Mouse (Mus musculus) bone marrow, adult 2 months (tissue): ENCODE results near the gene Pced1a. TPM values are rescaled to one million over a fixed set of nuclear protein-coding genes. Genes with fewer than 3 reads are reported as not detected.

Experiments used
- H3K27ac ChIP-seq: fragments of 200-500 bp; 2 replicates; pipeline ENCODE4 v1.5.1; 2012; ENCODE audit warnings: low read depth, mild to moderate bottlenecking, control low read depth, inconsistent platforms, low read length; ENCODE audit not compliant: control insufficient read depth, poor library complexity, insufficient read depth
- H3K4me1 ChIP-seq: fragments of 200-500 bp; 2 replicates; pipeline ENCODE4 v1.6.1; 2011; ENCODE audit warnings: low read length; ENCODE audit not compliant: control insufficient read depth, insufficient read depth
- H3K4me3 ChIP-seq: fragments of 200-500 bp; replicated peaks from 2 replicates; pipeline ENCODE3; 2011; ENCODE audit warnings: mild to moderate bottlenecking, low read depth, low read length, control low read depth; ENCODE audit not compliant: control insufficient read depth
- CTCF ChIP-seq: fragments of 200-500 bp; IDR thresholded peaks from 2 replicates; pipeline ENCODE4 v1.5.1; 2011; ENCODE audit warnings: low read length, control low read depth; ENCODE audit not compliant: control insufficient read depth, insufficient read depth
- POLR2A ChIP-seq: fragments of 200-500 bp; IDR thresholded peaks from 2 replicates; pipeline ENCODE4 v1.6.1; 2011; ENCODE audit warnings: low read depth, mild to moderate bottlenecking, control low read depth, low read length, borderline replicate concordance; ENCODE audit not compliant: control insufficient read depth
- WGBS: fragments of 180-500 bp; shearing (Covaris S2); methylation state at CpG from one replicate; pipeline ENCODE4 v1.1.7; 2018; 5-methylcytosine and 5-hydroxymethylcytosine counted together
- polyA plus RNA-seq: library from polyadenylated mRNA; stranded (reverse); fragments of >200 nt; gene quantifications from 2 replicates; pipeline ENCODE4 v1.2.4, GENCODE M21; 2011; ENCODE audit warnings: low replicate concordance; ENCODE audit not compliant: missing spikeins, insufficient read depth, insufficient read length

Pced1a gene
- 6.1 and 8.5 TPM in 2 replicates for polyA plus RNA-seq

DNA sequence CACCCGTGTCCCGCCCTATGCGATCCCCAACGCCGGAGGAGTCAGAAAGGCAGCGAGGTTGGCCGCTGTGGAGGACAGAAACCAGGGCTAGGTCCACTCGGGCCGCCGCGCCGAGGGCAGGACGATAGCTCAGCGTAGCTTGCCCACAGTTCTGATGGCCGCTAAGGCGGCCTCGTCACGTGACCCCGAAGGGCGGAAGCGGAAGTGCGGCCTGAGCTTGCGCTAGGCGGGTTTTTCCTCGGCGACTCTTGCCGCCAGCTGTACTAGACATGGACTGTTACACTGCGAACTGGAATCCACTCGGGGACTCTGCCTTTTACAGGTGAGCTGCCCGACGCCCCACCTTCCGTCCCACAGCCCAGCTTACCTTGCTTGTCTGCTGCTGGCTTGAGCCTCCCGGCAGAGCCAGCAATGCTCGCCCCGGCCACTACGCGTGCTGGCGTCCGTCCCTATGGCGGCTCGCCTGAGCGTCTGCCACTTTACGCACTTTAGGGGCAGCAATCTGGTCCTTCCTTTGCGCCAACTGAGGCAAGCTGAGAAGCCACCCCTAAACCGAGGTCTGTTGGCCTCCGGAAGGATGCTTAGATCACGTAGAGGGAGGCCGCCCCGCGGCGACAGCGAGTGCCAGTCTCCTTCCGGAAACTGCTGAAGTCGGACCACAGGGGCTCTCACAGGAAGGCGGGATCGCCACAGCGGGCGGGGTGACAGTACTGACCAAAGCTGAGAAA lies at the start of gene Pced1a, which contains the start of gene Vps16:
Gene Pced1a, minus strand, starts transcription at position 576 of the 728 bp plus-strand sequence.
Gene Vps16, plus strand, starts transcription at position 214 of the 728 bp plus-strand sequence.
- under 1% methylated on average over 58 of the region's 58 CpGs for WGBS

DNA sequence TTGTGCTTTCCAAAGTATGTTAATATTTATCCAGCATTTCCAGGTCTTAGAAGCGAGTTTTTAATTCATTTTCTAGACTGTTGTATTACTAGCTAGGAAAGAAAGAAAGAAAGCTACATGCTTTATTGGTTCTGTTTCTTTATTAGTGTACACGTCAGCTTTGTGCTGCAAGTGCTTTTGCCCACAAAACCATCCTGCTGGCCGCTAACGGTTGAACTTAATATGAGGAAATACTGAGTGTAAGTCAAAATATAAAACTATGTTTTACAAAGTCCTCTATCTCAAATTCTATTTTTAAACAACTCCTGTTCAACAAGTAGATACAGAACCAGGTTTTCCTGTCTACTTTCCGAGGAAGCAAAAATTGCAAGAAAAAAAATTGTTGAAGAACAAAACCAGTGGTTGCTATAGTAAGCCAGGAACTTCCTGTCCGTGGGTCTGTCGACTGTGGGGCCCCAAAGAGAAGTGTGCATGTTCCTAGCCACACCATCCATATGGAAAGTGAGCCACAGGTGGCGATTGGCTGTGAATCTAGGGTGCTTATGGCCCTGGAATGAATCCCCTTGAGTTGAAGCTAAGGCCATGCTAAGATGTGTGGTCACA lies 48.5 kb upstream of the Pced1a start:
- TF ChIP-seq CTCF (no peak), POLR2A (no peak)
- Histone ChIP-seq H3K4me3 (no peak overlapping the region), H3K27ac (no peak overlapping the region), H3K4me1 (peaks cover 2% of the 10 kb centered on the region; the same call in 1 of the 2 replicates)
- 4% methylated on average over 8 of the region's 8 CpGs for WGBS

More for the DNA sequence above, at the start of gene Pced1a, which contains the start of gene Vps16:
- Histone ChIP-seq H3K4me1 (peaks cover 6% of the 10 kb centered on the region; the same call in 1 of the 2 replicates), H3K27ac (peak within 1 kb of the TSS; percentile 92), H3K4me3 (peak within 1 kb of the TSS; percentile 97)
- TF ChIP-seq POLR2A = peak; percentile 67; the same call in 1 of the 2 replicates
- peak; percentile 45 for TF ChIP-seq CTCF

DNA sequence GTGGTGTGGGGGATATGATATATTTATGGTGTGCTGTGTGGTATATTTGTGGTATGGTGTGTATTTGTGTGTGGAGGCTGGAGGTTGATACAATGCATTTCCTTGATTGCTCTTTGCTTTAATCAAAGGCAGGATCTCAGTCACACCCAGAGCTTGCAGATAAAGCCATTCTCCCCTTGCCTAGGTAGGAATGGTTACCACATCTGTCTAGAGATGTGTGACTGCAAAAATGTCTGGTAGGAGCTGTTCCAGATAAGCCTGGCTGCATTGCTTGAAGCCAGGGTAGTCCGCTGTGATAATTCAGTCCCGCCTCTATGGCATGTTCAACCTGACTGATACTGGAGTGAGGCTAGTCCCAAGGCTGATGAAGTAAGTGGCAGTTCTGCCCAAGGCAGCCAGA lies 45.4 kb upstream of the Pced1a start:
- Histone ChIP-seq H3K4me1 (peaks cover 2% of the 10 kb centered on the region; the same call in 1 of the 2 replicates), H3K27ac (no peak overlapping the region), H3K4me3 (no peak overlapping the region)
- no peak for TF ChIP-seq POLR2A
- no peak for TF ChIP-seq CTCF
- 51% methylated on average over 2 of the region's 2 CpGs for WGBS

- H3K4me1 ChIP-seq = peaks cover 2% of the 10 kb centered on the region; the same call in 1 of the 2 replicates
Observed at GRCm38 (mm10) chr2:130469366-130469765, 44.9 kb upstream of the Pced1a start.

GRCm38 (mm10) chr2:130466438-130466837 lies 41.9 kb upstream of the Pced1a start:
- H3K4me1 ChIP-seq = no peaks in the 10 kb centered on the region; the same call in 1 of the 2 replicates
- H3K27ac ChIP-seq = no peak overlapping the region
- TF ChIP-seq POLR2A (no peak), CTCF (no peak)
- WGBS = 43% methylated on average over 1 of the region's 1 CpGs
- no peak overlapping the region for H3K4me3 ChIP-seq

More at GRCm38 (mm10) chr2:130469366-130469765, 44.9 kb upstream of the Pced1a start:
- TF ChIP-seq CTCF = no peak
- no peak for TF ChIP-seq POLR2A
- Histone ChIP-seq H3K27ac (no peak overlapping the region), H3K4me3 (no peak overlapping the region)
- WGBS = 71% methylated on average over 4 of the region's 4 CpGs

DNA sequence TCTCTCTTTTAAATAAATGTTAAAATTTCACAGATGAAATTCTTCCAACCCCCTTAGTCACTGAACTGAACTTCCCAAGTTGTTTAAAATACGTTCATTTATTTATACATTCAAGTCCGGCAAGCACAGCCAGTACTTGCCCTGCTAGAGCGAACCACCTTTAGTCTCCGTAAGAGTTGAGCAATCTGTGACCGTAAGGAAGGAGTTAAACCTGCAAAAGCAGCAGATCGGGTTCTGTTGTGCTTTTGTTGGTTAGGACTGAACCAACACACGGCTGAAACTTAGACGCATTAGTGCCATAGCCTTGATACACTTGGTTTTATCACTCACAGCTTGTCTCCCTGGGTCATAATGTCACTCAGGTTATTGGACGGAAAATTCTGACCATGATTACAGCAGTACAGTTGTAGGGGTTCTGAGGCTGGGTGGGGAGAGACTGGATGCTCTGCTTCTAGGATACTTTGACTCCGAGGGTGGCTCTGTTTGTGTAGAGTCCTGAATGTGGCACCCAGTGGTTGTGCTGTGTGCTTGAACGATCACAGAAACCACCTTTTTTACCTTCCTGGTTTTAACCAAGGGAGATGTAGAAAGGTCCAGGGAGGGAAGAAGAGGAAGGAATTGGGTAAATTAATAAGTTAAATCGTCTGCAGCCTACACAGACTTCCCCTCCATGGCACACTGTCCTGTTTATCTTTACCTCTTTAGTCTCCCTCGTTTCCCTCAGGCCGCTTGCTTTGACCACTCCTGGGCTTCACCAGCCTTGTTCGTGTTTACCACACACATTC lies 37.0 kb upstream of the Pced1a start:
- no peak for TF ChIP-seq CTCF
- no peak for TF ChIP-seq POLR2A
- 25% methylated on average over 15 of the region's 15 CpGs for WGBS
- Histone ChIP-seq H3K4me1 (no peaks in the 10 kb centered on the region; the same call in 1 of the 2 replicates), H3K27ac (no peak overlapping the region), H3K4me3 (no peak overlapping the region)

- H3K4me1 ChIP-seq = no peaks in the 10 kb centered on the region; the same call in 1 of the 2 replicates
- no peak overlapping the region for H3K4me3 ChIP-seq
- 87% methylated on average over 3 of the region's 3 CpGs for WGBS
- TF ChIP-seq POLR2A = no peak
- TF ChIP-seq CTCF = no peak
- H3K27ac ChIP-seq = no peak overlapping the region
Observed at GRCm38 (mm10) chr2:130459576-130459975, 35.1 kb upstream of the Pced1a start.

- Histone ChIP-seq H3K4me3 (no peak overlapping the region), H3K27ac (no peak overlapping the region), H3K4me1 (no peaks in the 10 kb centered on the region; the same call in 1 of the 2 replicates)
- 83% methylated on average over 3 of the region's 3 CpGs for WGBS
- TF ChIP-seq POLR2A = no peak
Observed at GRCm38 (mm10) chr2:130457871-130458270, 33.4 kb upstream of the Pced1a start.
